Mouse (Mus musculus): ENCODE results near the gene Nlrp3.

The Nlrp3 gene

GRCm38 (mm10) chr11:59614120-59614519 is 72.8 kb downstream of the Nlrp3 start:
- CTCF ChIA-PET = no interaction called here
